Mouse (Mus musculus) embryonic fibroblast, embryonic 13.5 days (primary cell): Measurements from ENCODE around the gene BC005537.

Experiments used
- CTCF ChIP-seq: IDR thresholded peaks from 2 replicates; pipeline ENCODE4 v1.5.1; 2011; ENCODE audit warnings: mild to moderate bottlenecking, control low read depth, low read length, moderate library complexity, borderline replicate concordance; ENCODE audit not compliant: insufficient read depth
- POLR2A ChIP-seq: IDR thresholded peaks from 2 replicates; pipeline ENCODE4 v1.6.1; 2011; ENCODE audit warnings: low read depth, mild to moderate bottlenecking, control low read depth, low read length, moderate library complexity

GRCm38 (mm10) chr13:24791349-24791748 lies 10.1 kb upstream of the BC005537 start:
- no peak for TF ChIP-seq CTCF
- TF ChIP-seq POLR2A, result no peak
